Mouse (Mus musculus): ENCODE results near the gene Ndufb7.
"Not testable (repeated sequence)": the region's sequence is repeated elsewhere in the genome, so short reads cannot be mapped to it uniquely, and the experiment has no call there.

The Ndufb7 gene

DNA sequence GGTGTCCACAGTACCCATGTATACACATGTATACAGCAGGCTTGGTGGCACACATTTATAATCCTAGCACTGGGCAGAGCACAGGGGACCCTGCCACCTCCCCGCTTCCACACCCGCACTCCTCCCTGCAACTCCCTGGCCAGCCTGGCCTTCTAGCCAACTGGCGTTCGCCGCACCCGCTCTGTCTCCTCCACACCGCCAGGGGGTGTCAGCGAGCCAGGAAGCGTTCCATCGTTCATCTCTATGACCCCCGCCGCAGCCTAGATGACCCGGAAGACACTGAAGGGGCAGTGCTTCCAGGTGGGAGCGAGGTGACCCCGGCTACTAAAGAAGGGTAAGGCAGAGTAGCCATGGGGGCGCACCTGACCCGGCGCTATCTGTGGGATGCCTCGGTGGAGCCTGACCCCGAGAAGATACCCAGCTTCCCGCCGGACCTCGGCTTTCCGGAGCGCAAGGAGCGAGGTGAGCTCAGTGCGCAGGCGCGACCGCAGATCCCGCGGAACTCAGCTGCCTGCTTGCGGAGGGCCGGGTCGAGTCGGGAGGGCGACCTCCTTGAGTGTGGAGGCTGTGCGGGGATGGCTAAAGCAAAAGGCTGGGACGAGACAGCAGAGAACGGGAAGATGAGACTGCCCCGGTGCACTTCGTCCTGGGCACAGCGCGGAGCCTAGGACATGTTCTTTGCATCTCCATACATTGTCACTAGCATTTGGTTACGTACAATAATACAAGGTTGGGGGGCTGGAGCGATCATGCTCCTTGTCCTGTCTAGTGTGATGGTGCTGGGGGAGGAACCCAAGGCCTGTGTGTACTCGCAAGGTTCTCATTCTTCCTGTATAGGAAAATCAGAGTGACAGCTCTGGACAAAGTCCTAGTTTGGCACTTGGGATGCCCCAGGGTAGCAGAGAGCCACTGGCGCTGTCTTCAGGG is at the start of gene Ndufb7:
Gene Ndufb7, plus strand, starts transcription at position 203 of the 927 bp plus-strand sequence.
- DNase-seq (ENCODE audit: low spot score) = peak; percentile 98

DNA sequence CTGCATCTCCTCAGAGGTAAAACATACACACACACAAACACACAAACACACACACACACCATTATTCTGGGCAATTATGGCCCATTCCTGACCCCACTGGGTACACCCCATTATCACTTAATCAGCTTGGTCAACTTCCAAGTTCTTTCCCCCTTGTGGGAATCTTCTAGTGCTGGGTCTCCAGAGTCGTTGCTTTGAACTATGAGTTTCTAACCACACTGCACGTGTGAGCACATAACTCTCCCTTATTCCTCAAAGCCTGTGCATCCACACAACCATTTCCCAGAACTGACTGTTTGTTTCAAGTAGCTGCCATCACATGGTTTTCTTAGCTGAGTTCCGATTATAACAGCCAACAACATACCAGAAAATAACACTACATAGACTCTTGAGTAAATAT is 46.0 kb upstream of the Ndufb7 start:
- DNase-seq (ENCODE audit: low spot score) = no peak

DNA sequence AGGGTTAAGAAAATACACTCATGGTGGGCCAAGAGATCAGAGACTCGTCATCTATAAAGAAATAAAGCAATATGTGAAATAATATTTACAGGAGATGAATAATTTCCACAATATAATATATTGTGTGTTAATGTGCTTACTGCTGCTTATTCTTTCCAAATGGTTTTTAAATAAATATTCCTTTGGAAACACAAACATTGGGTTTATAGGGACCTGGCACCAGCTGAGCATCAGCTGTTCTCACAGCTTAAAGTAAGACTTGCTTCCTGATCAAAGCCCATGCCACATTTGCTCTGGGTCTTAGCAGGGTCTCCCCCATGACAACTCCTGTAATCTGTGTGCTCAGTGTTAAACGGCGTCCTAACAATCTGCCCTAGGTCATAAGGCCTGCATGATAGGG is 45.6 kb upstream of the Ndufb7 start:
- DNase-seq (ENCODE audit: low spot score) = not testable (repeated sequence)

DNA sequence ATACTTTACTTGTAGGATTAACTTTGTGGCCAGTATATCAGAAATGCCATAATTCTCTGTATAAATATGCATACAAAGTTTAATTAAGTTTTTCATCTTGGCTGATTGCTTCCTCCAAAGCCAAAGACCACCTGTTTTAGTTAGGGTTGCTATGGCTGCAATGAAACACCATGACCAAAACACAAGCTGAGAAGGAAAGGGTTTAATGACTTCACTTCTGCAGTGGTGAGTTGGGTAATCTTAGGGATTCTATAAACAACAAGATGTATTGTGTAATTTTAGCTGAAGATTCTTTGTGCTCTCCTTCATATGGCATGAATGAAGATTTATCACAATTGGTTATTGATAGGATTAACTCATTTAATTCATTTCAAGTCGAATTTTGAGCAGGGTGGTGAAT is 45.2 kb upstream of the Ndufb7 start:
- no peak for DNase-seq (ENCODE audit: low spot score)

DNA sequence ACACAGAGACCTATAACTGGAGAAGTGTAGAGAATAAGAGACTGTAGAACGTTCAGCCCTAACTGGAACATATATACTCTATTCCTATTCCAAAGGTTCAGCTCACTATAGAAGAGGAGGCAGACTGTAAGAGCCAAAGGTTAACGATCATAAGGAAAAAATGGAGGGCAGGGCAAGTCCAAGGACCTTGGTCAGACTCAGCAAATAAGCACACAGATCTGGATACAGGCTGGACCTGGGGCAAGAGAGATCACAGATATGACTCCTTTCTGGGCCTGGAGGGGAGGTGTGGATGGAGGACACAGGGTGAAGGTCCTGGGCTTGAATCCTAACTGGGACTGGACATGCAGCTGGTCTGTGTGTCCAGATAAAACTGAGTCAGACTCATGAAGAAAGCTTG is 31.7 kb upstream of the Ndufb7 start:
- DNase-seq (ENCODE audit: low spot score) = no peak

DNA sequence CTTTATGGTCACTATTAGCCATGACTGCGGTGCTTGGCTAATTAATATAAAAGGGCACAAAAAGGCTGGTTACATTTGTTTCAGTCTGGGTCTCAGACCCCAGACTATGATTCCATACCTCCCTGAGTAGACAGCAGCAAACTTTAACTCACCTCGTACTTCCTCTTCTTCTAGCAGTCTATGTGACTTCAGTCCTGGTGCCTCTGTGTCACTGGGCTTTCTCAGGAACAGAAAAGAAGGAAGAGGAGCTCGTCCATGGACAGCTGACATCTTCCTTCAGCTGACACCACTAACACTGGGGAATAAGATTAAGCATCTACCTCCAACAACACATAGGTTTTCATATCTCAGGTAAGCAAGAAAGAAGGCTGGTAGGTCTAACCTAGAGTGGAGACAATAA is 30.7 kb upstream of the Ndufb7 start, which contains the start of gene Olfr370:
Gene Olfr370, plus strand, starts transcription at position 45 of the 400 bp plus-strand sequence.
- no peak for DNase-seq (ENCODE audit: low spot score)

DNA sequence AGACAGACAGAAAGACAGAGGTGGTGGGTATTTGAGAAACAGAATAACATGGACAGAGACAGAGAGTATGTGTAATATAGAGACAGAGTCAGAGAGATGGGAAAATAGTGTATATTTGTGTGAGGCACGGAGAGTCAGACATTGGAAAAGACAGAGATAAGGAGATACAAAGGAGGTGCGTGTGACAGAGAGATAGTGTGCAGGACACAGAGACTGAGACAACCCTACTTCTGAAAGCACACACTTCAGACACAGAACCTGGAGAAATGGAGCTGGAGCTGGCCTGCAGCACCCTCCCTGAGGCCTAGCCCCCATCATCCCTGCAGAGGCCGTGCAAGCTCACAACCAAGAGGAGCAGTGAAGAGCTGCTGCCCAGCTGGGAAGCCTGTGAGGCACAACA is 3.8 kb upstream of the Ndufb7 start:
- no peak for DNase-seq (ENCODE audit: low spot score)

DNA sequence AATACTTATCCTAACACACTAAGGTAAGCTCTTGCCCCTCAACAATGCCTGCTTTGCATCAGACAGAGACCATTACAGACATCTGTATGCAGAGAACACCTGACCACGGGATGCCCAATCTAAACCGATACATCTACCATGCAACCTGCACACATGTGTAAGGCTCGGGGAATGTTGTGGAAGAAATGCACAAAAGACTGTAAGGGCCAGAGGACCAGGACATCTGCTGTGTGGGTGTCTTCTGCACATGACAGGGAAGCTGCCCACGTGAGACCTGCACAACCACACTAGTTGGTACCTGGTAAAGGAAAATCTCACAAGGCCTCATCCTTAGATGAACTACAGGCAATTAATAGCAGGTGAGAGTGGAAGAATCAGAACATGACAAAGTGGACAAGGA is 3.2 kb upstream of the Ndufb7 start:
- no peak for DNase-seq (ENCODE audit: low spot score)

DNA sequence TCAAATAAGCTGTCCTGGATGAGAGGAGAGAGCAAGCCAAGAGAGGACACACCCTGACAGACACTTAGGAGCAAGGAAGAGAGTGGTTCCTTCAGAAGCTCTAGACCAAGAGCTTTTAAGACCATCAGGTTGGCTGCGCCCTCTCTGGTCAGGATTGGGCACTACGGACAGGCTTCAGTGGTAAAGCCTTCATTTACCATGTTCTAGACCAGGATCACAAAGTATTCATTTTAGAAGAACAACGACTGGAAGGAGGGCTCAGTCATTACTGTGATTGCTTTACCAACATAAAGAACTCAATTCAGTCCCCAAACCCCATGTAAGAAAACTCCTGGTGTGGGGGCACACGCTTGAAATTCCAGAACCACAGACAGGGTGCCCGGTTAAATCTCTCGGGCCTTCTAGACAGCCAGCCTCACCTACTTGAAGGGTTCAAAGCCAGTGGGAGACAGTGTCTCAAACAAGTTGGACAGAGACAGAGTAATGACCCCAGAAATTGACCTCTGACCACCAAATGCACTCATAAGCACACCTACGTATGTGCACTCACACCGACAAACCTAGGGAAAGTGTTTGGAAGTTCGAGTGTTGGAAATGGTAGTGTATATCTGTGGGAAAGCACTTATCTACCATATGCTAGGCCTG is 618 bp upstream of the Ndufb7 start:
- DNase-seq (ENCODE audit: low spot score) = no peak

DNA sequence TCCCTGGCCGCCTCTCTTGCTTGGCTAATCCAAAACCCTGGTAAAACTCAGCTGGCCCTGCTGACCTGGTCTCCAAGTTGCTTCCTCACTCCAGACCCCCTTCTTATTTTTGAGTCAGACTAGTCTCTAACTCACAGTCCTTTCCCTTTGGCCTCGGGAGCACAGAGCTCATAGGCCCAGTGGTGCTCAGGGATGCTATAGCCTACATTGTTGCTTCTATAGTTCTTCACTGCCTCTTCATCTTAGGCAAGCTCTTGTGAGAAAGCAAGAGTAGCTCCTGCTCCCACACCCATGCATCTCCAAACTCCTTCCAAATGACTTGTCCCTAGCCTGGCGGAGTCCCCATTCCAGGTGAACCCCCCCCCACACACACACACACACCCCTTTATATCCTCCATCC is 1.2 kb downstream of the Ndufb7 start:
- DNase-seq (ENCODE audit: low spot score) = no peak

DNA sequence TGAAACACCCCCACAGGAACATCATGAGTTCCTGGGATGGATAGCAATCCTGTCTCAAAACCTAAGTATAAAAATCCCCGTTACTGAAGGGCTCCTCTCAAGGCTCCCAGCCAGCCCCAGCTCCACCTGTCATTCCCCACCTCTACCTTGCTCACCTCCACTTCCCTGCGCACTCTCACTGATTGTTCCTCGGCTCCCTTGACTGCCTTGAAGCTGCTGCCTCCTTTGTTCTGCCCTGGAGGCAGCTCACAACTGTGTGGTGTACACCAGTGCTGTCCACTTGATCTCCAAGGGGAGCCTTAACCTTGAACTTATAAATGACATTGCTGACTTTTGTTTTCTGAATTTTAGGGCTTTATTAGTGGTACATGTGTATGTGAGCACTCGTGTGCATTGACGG is 1.7 kb downstream of the Ndufb7 start:
- DNase-seq (ENCODE audit: low spot score) = no peak

DNA sequence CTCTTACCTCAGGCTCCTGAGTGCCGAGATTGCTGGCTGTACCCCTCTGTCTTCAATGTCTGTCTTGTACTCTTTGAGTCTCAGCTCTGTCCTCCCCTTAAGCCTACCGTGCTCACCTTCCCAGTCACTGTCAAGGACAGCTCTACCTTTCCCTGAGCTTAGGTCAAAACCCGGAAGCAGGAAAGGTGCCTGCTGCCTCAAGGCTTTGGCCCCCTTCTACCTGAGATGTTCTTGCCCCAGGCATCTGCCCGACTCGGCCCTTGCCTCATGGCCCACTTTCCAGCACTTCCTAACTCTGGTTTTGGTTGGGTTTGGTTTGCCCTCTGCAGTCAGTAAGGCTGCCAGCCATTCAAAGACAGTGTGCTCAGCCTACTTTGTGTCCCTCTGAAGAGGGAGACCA is 2.3 kb downstream of the Ndufb7 start:
- DNase-seq (ENCODE audit: low spot score) = no peak

DNA sequence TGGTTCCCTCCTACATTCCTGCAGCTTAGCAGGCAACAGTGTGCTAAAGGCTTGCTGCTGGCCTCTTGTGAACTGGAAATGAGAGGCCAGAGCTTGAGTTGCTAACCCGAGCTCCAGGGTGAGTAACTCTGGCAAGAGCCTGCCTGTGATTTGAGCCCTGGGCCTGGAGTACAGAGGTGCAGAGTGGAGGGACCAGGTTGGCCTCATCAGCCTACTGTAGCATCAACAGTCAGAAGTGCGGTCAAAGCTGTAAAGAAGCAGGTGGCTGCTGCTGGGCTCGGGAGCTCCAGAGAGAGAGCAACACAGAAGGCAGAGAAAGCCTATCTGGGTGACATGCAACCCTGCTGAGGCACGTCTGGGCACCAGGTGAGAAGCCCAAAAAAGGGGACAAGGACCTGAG is 2.7 kb downstream of the Ndufb7 start:
- no peak for DNase-seq (ENCODE audit: low spot score)

DNA sequence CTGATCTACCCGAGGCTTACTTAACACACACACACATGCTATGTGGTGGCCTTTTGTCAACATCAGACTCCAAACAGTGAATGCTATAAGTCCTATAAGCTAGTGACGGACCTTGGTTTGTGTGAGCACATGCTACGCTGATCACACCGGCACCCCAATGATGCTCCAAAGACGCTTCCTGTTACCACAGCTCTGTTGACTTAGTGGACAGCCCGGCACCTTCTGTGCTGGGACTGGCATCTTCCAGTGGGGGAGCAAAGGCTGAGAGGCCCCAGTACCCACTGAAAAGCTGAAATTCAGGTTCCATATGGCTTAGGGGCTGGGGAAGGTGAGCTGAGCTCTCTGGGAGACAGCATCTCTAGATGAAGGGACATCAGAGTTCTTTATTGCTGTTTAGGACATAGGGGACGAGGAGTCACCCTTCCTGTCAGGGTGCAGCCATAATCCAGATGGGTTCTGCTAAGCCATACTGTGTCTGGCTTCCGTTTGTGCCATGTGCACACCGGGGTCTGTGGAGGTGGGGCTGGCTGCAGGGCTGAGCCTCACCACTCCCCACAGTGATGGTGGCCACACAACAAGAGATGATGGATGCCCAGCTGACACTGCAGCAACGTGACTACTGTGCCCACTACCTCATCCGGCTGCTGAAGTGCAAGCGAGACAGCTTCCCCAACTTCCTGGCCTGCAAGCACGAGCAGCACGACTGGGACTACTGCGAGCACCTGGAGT is 4.0 kb downstream of the Ndufb7 start:
- DNase-seq (ENCODE audit: low spot score) = no peak

DNA sequence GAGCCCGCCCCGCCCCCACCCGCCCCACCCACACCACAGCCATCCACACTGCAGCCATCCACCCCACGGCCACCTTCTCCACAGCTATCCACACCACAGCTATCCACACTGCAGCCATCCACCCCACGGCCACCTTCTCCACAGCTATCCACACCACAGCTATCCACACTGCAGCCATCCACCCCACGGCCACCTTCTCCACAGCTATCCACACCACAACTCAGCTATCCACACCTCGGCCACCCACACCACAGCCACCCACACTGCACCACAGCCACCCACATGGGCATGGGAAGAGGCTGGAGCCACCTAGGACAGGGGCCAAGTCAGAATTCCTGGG is 4.5 kb downstream of the Ndufb7 start:
- not testable (repeated sequence) for DNase-seq (ENCODE audit: low spot score)

DNA sequence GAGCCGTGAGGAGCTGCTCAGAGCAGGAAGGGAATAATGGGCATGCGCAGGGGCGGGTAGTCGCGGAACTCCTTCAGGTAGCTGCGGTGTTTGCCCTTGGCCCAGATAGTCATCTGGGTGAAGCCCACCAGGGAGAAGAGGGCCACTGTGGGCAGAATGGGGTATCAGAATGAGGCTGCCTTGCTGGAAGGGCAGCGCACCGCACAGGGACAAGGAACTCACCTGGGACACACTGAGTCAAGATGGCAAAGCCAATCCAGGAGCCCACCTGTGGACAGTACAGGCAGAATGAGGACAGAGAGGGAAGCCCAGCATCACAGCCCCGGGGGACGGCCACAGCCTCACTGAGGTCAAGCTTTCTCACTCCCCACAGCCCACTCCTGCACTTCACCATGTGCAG is 5.3 kb downstream of the Ndufb7 start:
- DNase-seq (ENCODE audit: low spot score) = no peak

DNA sequence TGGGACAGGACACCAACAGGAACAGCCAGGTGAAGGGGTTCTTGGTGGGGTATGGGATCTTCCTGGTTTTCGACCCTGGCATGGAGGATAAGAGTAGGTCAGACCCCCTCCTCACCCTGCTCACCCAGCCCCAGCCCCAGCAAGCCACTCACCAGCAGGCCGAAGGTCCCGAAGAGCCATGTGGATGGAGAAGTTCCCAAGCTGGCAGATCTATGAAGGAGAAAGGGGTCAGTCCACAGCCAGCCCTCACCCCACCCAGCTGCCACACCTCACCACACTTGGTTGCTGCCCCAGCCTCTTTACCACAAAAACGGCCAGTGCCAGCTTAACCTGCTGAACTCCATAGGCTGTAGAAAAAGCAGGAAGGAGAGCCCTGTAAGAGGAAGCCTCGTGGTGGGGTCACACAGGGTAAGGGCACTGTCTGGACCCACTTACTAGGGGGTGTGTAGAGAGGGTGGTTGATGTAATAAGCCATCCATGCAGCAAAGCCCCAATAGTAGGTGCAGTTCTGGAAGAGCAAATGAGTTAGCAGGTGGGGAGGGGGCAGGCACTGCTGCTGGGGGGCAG is 5.9 kb downstream of the Ndufb7 start:
- no peak for DNase-seq (ENCODE audit: low spot score)

DNA sequence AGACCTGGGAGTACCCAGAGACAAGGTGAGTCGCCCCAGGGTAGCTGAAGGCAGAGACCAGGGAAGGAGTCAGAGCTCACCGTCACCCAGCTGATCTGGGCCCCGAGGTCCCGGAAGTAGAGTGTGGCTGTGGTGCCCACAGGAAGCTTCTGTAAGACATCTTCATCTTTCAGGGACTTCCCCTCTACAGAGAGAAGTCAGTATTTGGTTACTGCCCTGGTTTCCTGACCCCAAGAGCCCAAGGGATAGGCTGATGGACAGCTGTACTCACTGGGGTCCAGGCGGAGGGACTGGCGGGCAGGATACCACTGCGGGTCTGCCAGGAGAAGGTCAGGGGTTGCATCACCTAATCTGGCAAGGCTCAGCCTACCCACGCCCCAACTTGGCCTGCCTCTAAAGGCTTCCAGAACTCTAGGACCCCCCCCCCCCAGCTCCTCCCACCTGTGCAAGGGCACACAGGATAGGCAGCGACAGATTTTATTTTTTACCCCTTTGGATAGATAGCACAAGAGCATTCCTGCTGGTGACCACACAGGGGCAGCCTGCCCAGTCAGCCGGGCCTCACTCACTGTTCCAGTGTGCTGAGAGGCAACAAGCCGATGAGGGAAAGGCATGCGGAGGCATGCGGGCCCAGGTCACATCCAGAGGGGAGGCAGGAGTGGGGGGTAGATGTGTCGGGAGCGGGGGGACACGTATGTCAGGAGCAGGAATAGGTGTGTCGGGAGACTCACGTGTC is 6.8 kb downstream of the Ndufb7 start:
- no peak for DNase-seq (ENCODE audit: low spot score)

DNA sequence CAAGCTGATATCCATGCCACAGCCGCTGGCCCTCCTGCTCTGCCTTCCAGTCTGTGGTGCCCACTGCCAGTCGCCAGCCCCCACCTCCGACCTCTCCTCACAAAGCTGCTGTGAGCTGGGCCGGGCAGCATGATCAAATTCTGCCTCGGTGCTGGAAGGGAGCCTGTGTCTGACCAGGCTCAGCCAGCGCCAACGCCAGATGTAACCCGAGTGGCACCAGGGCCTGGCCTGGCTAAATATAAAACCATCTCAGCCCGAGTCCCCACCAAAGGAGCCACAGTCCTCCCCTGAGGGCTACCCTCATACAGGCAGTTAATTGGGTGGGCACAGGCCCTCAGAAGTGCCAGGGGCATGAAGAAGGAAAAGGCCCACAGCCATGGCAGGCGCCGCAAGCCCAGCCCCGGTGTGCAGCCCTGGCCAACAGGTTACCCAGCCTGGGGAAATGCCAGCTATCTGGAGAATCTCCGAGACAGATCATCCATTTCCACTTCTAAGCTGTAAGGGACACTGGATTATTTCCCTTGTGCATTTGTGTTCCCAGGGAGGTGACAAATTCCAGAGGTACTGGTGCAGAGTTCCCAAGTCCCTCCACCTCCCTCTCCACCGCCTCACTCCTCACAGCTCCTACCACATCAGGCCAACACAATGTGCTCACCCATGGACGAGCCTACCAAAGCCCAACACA is 8.3 kb downstream of the Ndufb7 start:
- no peak for DNase-seq (ENCODE audit: low spot score)

DNA sequence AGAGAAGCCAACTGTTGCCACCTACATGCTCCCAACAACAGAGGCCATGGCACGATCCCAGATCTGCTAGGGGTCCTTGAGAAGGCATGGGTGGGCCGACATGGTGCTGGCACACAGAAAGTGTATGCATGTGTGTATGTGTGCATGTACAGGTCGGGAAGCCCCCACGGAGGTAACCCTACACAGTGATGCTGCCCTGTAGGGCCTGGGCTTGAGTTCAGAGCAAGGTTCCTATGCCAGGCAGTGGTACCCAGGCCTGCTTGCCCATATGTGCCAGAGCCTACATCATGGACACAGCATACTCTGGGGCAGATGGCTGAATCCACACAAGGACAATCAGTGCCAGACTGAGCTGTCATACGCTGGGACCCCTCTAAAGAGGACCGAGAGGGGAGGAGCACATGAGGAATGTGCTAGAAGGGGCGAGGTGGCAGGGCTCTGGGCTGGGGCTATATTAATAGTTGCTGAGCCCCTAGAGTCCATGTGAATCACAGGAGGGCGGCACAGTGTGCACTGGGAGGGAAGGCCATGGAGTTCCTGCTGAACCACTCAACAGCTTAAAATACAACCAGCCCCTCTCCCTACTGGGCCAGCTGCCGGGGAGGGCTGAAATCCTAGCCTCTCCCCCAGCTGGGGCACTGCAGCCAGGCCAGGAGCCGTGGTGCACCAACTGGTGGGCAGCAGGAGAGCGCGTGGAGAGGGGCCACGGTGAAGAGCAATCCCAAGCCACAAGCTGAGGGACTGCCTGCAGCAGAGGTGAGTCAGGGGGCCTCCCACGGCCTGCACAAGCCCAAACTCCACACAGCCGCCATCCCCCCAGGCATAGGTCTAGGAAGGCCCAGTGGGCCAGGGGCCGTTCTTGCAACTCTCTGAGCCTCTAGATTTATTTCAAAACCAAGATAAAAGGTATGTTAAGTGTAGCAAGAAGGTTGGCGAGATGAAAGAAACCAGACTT is 9.4 kb downstream of the Ndufb7 start:
- no peak for DNase-seq (ENCODE audit: low spot score)
